Mouse (Mus musculus): Measurements from ENCODE around the gene Bcl9. TPM values are rescaled to one million over a fixed set of nuclear protein-coding genes. Genes with fewer than 3 reads are reported as not detected.

The Bcl9 gene
- polyA plus RNA-seq, 1 experiment from 2014 or later, result 102 TPM

DNA sequence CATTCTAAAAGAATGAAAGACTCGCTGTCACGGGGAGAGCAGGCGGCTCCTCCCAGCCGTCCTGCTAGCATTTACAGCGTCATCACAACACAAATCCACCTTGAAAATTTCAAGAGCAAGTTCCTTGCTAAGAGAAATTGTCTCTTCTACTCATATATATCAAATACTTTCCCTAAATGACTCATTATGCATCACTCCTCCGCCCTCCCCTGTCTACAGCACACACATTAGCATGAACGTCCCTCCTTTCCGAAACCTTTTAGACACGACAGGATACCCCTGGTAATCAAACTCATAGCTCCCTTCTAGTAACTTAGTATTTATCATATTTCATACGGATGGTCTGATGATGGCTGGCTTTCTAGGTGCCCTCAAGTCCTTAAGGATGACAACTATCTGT is 83.8 kb downstream of the Bcl9 start:
- WGBS, result 89% methylated on average over 10 of the region's 10 CpGs
- no peak overlapping the region for H3K4me3 ChIP-seq (replicated peaks; ENCODE audit: low read length)

DNA sequence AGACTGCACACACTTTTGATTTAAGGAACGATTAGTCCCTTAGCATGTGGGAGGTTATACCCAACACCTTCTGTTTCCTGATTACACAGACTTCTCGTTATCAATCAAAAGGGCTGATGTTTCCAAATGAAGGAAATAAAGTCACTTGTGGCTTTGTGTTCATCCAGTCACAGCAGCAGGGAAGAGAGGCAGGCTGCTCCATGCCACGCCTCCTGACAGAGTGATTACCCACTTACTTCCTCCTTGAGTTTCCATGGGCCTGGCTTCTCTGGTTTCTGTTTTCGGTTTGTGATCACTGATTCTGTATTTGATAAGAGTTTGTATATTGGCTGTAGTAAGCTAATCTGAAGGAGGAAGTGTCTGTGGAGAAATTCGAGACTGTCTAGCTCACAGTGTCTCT is 86.5 kb downstream of the Bcl9 start:
- Histone ChIP-seq H3K9ac (replicated peaks; ENCODE audit: low read depth, low read length) (no peak overlapping the region), H3K27ac (ENCODE audit: low read length) (no peak overlapping the region), H3K4me3 (replicated peaks; ENCODE audit: low read length) (no peak overlapping the region), H3K4me1 (replicated peaks; ENCODE audit: control insufficient read depth, insufficient read depth, low read length) (0 out of 2 replicates have a peak, but pooled peaks cover 5% of the 10 kb centered on the region), H3K4me2 (ENCODE audit: low read length) (no peak overlapping the region), H3K9me3 (ENCODE audit: control insufficient read depth, low read length) (no peaks in the 10 kb centered on the region), H3K36me3 (ENCODE audit: control insufficient read depth, insufficient read depth) (peaks cover 67% of the 10 kb centered on the region), H3K27me3 (replicated peaks; ENCODE audit: control insufficient read depth, insufficient read depth, low read length) (no peaks in the 10 kb centered on the region)
- no peak for ATAC-seq
- 86% methylated on average over 5 of the region's 5 CpGs for WGBS

More for the DNA sequence above, 83.8 kb downstream of the Bcl9 start:
- peaks cover 58% of the 10 kb centered on the region for H3K36me3 ChIP-seq (ENCODE audit: control insufficient read depth, insufficient read depth)
- no peaks in the 10 kb centered on the region for H3K27me3 ChIP-seq (replicated peaks; ENCODE audit: control insufficient read depth, insufficient read depth, low read length)
- no peak for ATAC-seq
- H3K4me2 ChIP-seq (ENCODE audit: low read length), result no peak overlapping the region
- H3K4me1 ChIP-seq (replicated peaks; ENCODE audit: control insufficient read depth, insufficient read depth, low read length), result 0 out of 2 replicates have a peak, but pooled peaks cover 5% of the 10 kb centered on the region
- no peak overlapping the region for H3K27ac ChIP-seq (ENCODE audit: low read length)
- no peak overlapping the region for H3K9ac ChIP-seq (replicated peaks; ENCODE audit: low read depth, low read length)
- H3K9me3 ChIP-seq (ENCODE audit: control insufficient read depth, low read length), result no peaks in the 10 kb centered on the region

DNA sequence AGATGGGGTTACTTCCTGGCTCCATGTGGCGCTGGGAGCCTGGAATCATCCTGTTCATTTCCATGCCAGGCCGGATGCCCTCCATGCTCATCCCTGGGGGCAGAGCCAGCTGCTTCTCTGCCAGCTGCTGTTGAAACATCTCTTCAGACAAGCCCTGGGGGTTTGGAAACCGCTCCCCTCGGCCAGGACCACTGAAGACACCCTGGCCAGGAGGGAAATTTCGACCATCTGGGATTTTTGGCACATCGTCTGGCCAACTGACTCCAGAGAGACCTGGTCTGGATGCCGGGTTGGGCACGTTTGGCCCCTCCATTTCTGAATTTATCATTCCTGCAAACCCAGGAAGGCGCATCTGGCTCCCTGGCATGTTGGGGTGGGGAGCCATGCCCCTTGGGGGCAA is 88.4 kb downstream of the Bcl9 start:
- no peak overlapping the region for H3K4me2 ChIP-seq (ENCODE audit: low read length)
- WGBS, result 90% methylated on average over 9 of the region's 9 CpGs
- no peak overlapping the region for H3K4me3 ChIP-seq (replicated peaks; ENCODE audit: low read length)
- no peak overlapping the region for H3K27ac ChIP-seq (ENCODE audit: low read length)
- no peaks in the 10 kb centered on the region for H3K27me3 ChIP-seq (replicated peaks; ENCODE audit: control insufficient read depth, insufficient read depth, low read length)
- no peak overlapping the region for H3K9ac ChIP-seq (replicated peaks; ENCODE audit: low read depth, low read length)
- peaks cover 60% of the 10 kb centered on the region for H3K36me3 ChIP-seq (ENCODE audit: control insufficient read depth, insufficient read depth)
- no peak for ATAC-seq
- no peaks in the 10 kb centered on the region for H3K9me3 ChIP-seq (ENCODE audit: control insufficient read depth, low read length)
- no peaks in the 10 kb centered on the region for H3K4me1 ChIP-seq (replicated peaks; ENCODE audit: control insufficient read depth, insufficient read depth, low read length)

DNA sequence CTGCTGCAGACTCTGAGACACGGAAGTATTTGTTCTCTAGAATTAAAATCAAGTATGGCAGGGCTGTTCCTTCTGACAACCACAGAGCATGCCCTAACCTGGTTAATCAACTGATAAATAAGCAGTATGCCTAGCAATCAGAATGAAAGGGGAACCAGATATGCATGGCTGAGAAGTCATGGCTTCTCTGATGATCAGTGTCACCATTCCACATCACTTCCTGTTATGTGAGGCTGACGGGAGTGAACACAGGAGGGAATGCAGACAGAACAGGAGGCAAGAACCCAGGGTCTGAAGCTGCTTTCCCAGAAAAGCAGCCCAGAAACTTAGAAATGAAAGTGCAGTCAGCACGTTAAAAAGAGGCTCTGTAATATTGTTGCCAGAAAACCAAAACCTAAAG is 91.2 kb downstream of the Bcl9 start:
- H3K36me3 ChIP-seq (ENCODE audit: control insufficient read depth, insufficient read depth), result peaks cover 45% of the 10 kb centered on the region
- no peaks in the 10 kb centered on the region for H3K27me3 ChIP-seq (replicated peaks; ENCODE audit: control insufficient read depth, insufficient read depth, low read length)
- no peak overlapping the region for H3K9ac ChIP-seq (replicated peaks; ENCODE audit: low read depth, low read length)
- H3K9me3 ChIP-seq (ENCODE audit: control insufficient read depth, low read length), result no peaks in the 10 kb centered on the region
- no peak overlapping the region for H3K4me3 ChIP-seq (replicated peaks; ENCODE audit: low read length)
- H3K27ac ChIP-seq (ENCODE audit: low read length), result no peak overlapping the region
- H3K4me1 ChIP-seq (replicated peaks; ENCODE audit: control insufficient read depth, insufficient read depth, low read length), result no peaks in the 10 kb centered on the region
- H3K4me2 ChIP-seq (ENCODE audit: low read length), result no peak overlapping the region
- no peak for ATAC-seq
- WGBS, result 81% methylated on average over 3 of the region's 3 CpGs

DNA sequence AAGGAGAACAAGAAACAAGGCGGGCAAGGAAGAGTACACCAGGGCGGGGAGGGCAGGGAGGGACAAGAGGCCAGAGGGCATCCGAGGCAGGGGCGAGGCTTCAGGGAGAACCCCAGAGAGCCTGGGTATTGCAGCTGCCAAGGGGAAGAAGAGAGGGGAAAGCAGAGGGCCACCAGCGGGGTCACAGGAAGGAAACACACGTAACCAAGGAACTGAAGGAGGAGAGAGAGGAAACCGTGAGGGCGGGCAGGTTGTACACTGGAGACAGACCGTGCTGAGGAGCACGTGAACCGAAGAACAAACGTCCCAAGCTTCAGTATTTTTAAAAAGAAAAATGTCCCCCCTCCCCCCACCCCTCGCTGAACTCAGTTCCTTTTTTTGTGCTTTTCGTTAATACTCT is 93.8 kb downstream of the Bcl9 start:
- WGBS, result 81% methylated on average over 14 of the region's 14 CpGs
- Histone ChIP-seq H3K27me3 (replicated peaks; ENCODE audit: control insufficient read depth, insufficient read depth, low read length) (no peaks in the 10 kb centered on the region), H3K36me3 (ENCODE audit: control insufficient read depth, insufficient read depth) (peaks cover 22% of the 10 kb centered on the region), H3K9me3 (ENCODE audit: control insufficient read depth, low read length) (no peaks in the 10 kb centered on the region), H3K4me1 (replicated peaks; ENCODE audit: control insufficient read depth, insufficient read depth, low read length) (no peaks in the 10 kb centered on the region), H3K27ac (ENCODE audit: low read length) (no peak overlapping the region), H3K4me3 (replicated peaks; ENCODE audit: low read length) (no peak overlapping the region), H3K4me2 (ENCODE audit: low read length) (no peak overlapping the region), H3K9ac (replicated peaks; ENCODE audit: low read depth, low read length) (no peak overlapping the region)
- ATAC-seq, result no peak

DNA sequence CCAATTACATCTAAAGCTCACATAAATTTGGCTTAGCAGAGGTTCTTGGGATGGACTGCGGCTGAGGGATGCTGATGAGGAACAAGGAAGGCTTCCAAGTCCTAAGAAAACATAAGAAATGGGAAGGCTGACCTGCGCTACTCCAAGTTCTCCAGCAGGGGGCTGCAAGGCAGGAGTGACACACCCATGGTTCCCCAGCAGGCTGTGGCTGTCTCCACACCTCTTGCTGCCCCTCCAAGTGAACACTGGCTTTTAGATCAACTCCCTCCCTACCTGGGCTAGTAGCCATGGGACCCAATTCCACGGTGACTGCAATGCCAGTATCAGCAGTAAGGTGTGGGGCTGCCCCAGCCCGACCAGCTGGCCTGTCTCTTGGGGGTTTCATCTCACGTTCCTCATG is 95.8 kb downstream of the Bcl9 start:
- ATAC-seq, result peak; percentile 51; the same call in 1 of the 2 replicates
- WGBS, result 46% methylated on average over 5 of the region's 5 CpGs
- no peak overlapping the region for H3K4me2 ChIP-seq (ENCODE audit: low read length)
- no peaks in the 10 kb centered on the region for H3K9me3 ChIP-seq (ENCODE audit: control insufficient read depth, low read length)
- no peak overlapping the region for H3K9ac ChIP-seq (replicated peaks; ENCODE audit: low read depth, low read length)
- no peaks in the 10 kb centered on the region for H3K4me1 ChIP-seq (replicated peaks; ENCODE audit: control insufficient read depth, insufficient read depth, low read length)
- no peaks in the 10 kb centered on the region for H3K27me3 ChIP-seq (replicated peaks; ENCODE audit: control insufficient read depth, insufficient read depth, low read length)
- no peak overlapping the region for H3K4me3 ChIP-seq (replicated peaks; ENCODE audit: low read length)
- no peak overlapping the region for H3K27ac ChIP-seq (ENCODE audit: low read length)
- H3K36me3 ChIP-seq (ENCODE audit: control insufficient read depth, insufficient read depth), result peaks cover 14% of the 10 kb centered on the region

DNA sequence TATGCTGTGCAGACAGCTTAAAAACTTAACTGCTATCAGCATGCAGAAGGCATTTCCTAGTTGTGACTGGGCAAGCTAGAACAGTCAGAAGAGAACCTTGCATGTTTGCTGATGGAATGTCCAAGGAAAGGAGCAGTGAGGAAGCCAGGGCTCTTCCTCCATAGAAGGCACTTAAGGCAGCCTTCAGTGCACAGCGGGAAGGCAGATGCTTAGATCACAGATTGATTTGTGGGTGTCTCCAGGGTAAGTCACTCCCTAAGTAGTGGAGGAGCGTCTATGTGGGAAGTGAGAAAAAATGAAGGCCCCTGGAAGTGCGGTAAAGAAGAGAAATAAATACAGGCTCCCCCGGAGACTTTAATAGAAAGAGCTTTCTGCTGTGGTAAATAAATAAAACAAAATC is 98.5 kb downstream of the Bcl9 start:
- no peaks in the 10 kb centered on the region; the same call in 1 of the 2 replicates for H3K36me3 ChIP-seq (ENCODE audit: control insufficient read depth, insufficient read depth)
- no peak overlapping the region for H3K9ac ChIP-seq (replicated peaks; ENCODE audit: low read depth, low read length)
- no peaks in the 10 kb centered on the region for H3K27me3 ChIP-seq (replicated peaks; ENCODE audit: control insufficient read depth, insufficient read depth, low read length)
- H3K4me1 ChIP-seq (replicated peaks; ENCODE audit: control insufficient read depth, insufficient read depth, low read length), result no peaks in the 10 kb centered on the region
- H3K9me3 ChIP-seq (ENCODE audit: control insufficient read depth, low read length), result no peaks in the 10 kb centered on the region
- WGBS, result 25% methylated on average over 4 of the region's 4 CpGs
- no peak overlapping the region for H3K4me3 ChIP-seq (replicated peaks; ENCODE audit: low read length)
- ATAC-seq, result no peak
- H3K27ac ChIP-seq (ENCODE audit: low read length), result no peak overlapping the region
- no peak overlapping the region for H3K4me2 ChIP-seq (ENCODE audit: low read length)

DNA sequence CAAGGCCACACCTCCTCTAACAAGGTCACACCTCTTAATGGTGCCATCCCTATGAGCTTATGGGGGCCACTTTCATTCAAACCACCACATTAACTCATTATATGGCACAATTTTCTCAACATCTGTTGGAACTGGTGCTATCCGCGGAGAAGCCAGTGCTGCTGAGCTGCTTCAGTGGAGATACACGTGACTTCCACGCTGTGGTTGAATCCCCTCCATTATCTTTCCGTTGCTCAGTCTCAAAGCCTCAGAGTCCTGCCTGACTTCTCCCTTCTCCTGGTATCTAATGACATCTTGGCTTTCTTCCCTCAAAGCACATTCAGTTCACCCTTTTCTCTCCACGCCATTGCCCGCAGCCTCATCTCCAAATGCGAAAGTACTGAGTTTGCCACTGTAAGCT is 101.1 kb downstream of the Bcl9 start:
- 94% methylated on average over 8 of the region's 8 CpGs for WGBS
- Histone ChIP-seq H3K4me1 (replicated peaks; ENCODE audit: control insufficient read depth, insufficient read depth, low read length) (no peaks in the 10 kb centered on the region), H3K27me3 (replicated peaks; ENCODE audit: control insufficient read depth, insufficient read depth, low read length) (no peaks in the 10 kb centered on the region), H3K36me3 (ENCODE audit: control insufficient read depth, insufficient read depth) (no peaks in the 10 kb centered on the region), H3K4me3 (replicated peaks; ENCODE audit: low read length) (no peak overlapping the region), H3K9me3 (ENCODE audit: control insufficient read depth, low read length) (no peaks in the 10 kb centered on the region), H3K4me2 (ENCODE audit: low read length) (no peak overlapping the region), H3K9ac (replicated peaks; ENCODE audit: low read depth, low read length) (no peak overlapping the region), H3K27ac (ENCODE audit: low read length) (no peak overlapping the region)
- ATAC-seq, result no peak

DNA sequence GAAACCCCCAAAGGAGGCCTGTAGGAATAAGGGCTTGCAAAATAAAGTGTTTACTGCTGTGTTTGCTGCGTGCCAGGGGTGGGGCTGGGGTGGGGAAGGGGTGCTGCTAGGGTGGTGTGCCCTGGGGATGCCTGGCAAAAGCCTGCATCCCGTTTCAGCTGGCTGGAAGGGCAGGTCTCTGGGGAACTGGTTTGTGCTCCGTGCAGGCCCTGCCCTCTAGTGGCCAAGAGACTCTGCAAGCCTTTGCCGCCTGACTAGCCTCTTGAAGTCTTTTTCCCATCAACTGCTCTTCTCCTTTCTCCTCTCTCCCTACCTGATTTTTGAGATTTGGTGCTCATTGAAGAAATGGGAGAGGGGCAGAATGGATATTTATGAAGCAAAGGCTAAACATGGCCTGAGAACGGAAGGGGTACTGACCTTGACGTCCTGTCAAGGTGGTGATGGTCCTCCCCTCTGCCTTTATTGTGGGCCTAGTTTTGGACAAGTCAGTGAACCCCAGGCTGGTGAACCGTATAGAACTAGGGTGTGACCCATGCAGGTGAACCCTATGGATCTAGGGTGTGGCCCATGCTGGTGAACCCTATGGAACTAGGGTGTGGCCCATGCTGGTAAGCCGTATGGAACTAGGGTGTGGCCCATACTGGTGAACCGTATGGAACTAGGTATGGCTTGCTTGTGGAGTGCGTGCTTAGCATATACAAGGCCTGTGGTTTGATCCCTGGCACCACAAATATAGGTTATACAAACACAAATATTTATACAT is 112.4 kb downstream of the Bcl9 start:
- H3K9me3 ChIP-seq (ENCODE audit: control insufficient read depth, low read length), result no peaks in the 10 kb centered on the region
- 42% methylated on average over 10 of the region's 10 CpGs for WGBS
- no peaks in the 10 kb centered on the region for H3K4me1 ChIP-seq (replicated peaks; ENCODE audit: control insufficient read depth, insufficient read depth, low read length)
- no peaks in the 10 kb centered on the region for H3K27me3 ChIP-seq (replicated peaks; ENCODE audit: control insufficient read depth, insufficient read depth, low read length)
- H3K4me2 ChIP-seq (ENCODE audit: low read length), result no peak overlapping the region
- no peak overlapping the region for H3K9ac ChIP-seq (replicated peaks; ENCODE audit: low read depth, low read length)
- H3K36me3 ChIP-seq (ENCODE audit: control insufficient read depth, insufficient read depth), result no peaks in the 10 kb centered on the region
- ATAC-seq, result peak; percentile 69
- H3K4me3 ChIP-seq (replicated peaks; ENCODE audit: low read length), result no peak overlapping the region
- H3K27ac ChIP-seq (ENCODE audit: low read length), result no peak overlapping the region

DNA sequence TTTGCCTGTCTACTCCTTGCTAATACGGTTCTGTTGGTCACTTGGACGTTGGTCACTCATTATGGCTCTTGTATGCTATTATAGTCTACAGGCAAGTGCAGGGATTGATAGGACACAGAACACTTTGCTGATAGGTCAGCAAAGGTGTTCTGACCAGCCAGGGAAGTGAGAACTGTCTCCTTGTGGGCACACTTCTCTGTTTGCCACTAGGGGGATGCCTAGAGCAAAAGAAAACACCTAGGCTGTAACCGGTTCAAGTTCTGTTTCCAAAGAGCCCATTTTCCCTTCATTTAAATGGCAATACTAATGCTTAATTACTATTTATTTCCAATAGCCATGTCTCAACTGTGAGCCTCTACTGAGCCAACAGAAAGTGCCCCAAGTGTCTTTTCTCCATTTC is 113.9 kb downstream of the Bcl9 start:
- WGBS, result 53% methylated on average over 3 of the region's 3 CpGs
- H3K9me3 ChIP-seq (ENCODE audit: control insufficient read depth, low read length), result no peaks in the 10 kb centered on the region
- H3K4me3 ChIP-seq (replicated peaks; ENCODE audit: low read length), result no peak overlapping the region
- H3K27ac ChIP-seq (ENCODE audit: low read length), result no peak overlapping the region
- no peak for ATAC-seq
- H3K4me2 ChIP-seq (ENCODE audit: low read length), result no peak overlapping the region
- no peaks in the 10 kb centered on the region for H3K36me3 ChIP-seq (ENCODE audit: control insufficient read depth, insufficient read depth)
- no peak overlapping the region for H3K9ac ChIP-seq (replicated peaks; ENCODE audit: low read depth, low read length)
- no peaks in the 10 kb centered on the region for H3K4me1 ChIP-seq (replicated peaks; ENCODE audit: control insufficient read depth, insufficient read depth, low read length)
- no peaks in the 10 kb centered on the region for H3K27me3 ChIP-seq (replicated peaks; ENCODE audit: control insufficient read depth, insufficient read depth, low read length)

Measured in forebrain, embryonic 16.5 days (tissue).